Mouse (Mus musculus): Measurements from ENCODE around the gene Gtf3c2. TPM values are rescaled to one million over a fixed set of nuclear protein-coding genes. Genes with fewer than 3 reads are reported as not detected.

Gtf3c2 gene
- polyA plus RNA-seq, 1 experiment from 2014 or later: 109 TPM

- H3K36me3 ChIP-seq (ENCODE audit: control insufficient read depth, insufficient read depth, low read length): no peaks in the 10 kb centered on the region
- no peak for ATAC-seq (replicated peaks; ENCODE audit: low FRiP score)
- DNase-seq (ENCODE audit: low spot score): no peak
- no peaks in the 10 kb centered on the region for H3K9me3 ChIP-seq (ENCODE audit: control insufficient read depth, low read length)
- H3K27me3 ChIP-seq (ENCODE audit: control insufficient read depth, insufficient read depth, low read length): no peaks in the 10 kb centered on the region
- no peak overlapping the region for H3K4me3 ChIP-seq (ENCODE audit: low read depth, low read length)
- WGBS: 32% methylated on average over 10 of the region's 10 CpGs
- no peak overlapping the region for H3K9ac ChIP-seq (ENCODE audit: low read length)
- no peaks in the 10 kb centered on the region for H3K4me1 ChIP-seq (replicated peaks; ENCODE audit: control insufficient read depth, insufficient read depth, low read length)
- no peak overlapping the region for H3K27ac ChIP-seq (ENCODE audit: low read depth, low read length)
- no peak overlapping the region for H3K4me2 ChIP-seq (ENCODE audit: low read depth, low read length, severe bottlenecking)
Observed at GRCm38 (mm10) chr5:31116912-31117311, 63.0 kb downstream of the Gtf3c2 start.

GRCm38 (mm10) chr5:31116354-31116753 lies 63.6 kb downstream of the Gtf3c2 start, which contains the start of gene Trim54:
TSS of gene Trim54 (plus strand) at chr5:31116712.
- Histone ChIP-seq H3K4me1 (replicated peaks; ENCODE audit: control insufficient read depth, insufficient read depth, low read length) (no peaks in the 10 kb centered on the region), H3K9ac (ENCODE audit: low read length) (no peak within 1 kb of the TSS), H3K9me3 (ENCODE audit: control insufficient read depth, low read length) (no peaks in the 10 kb centered on the region), H3K4me2 (ENCODE audit: low read depth, low read length, severe bottlenecking) (no peak within 1 kb of the TSS), H3K27ac (ENCODE audit: low read depth, low read length) (no peak within 1 kb of the TSS), H3K27me3 (ENCODE audit: control insufficient read depth, insufficient read depth, low read length) (no peaks in the 10 kb centered on the region), H3K4me3 (ENCODE audit: low read depth, low read length) (no peak within 1 kb of the TSS), H3K36me3 (ENCODE audit: control insufficient read depth, insufficient read depth, low read length) (no peaks in the 10 kb centered on the region)
- ATAC-seq (replicated peaks; ENCODE audit: low FRiP score) (no peak), DNase-seq (ENCODE audit: low spot score) (no peak)
- WGBS: 50% methylated on average over 3 of the region's 3 CpGs

GRCm38 (mm10) chr5:31110781-31111180 lies 69.2 kb downstream of the Gtf3c2 start:
- WGBS: 47% methylated on average over 7 of the region's 7 CpGs
- DNase-seq (ENCODE audit: low spot score): no peak
- Histone ChIP-seq H3K4me1 (replicated peaks; ENCODE audit: control insufficient read depth, insufficient read depth, low read length) (no peaks in the 10 kb centered on the region), H3K36me3 (ENCODE audit: control insufficient read depth, insufficient read depth, low read length) (no peaks in the 10 kb centered on the region), H3K4me3 (ENCODE audit: low read depth, low read length) (no peak overlapping the region), H3K4me2 (ENCODE audit: low read depth, low read length, severe bottlenecking) (no peak overlapping the region), H3K9ac (ENCODE audit: low read length) (no peak overlapping the region), H3K9me3 (ENCODE audit: control insufficient read depth, low read length) (no peaks in the 10 kb centered on the region), H3K27me3 (ENCODE audit: control insufficient read depth, insufficient read depth, low read length) (no peaks in the 10 kb centered on the region), H3K27ac (ENCODE audit: low read depth, low read length) (no peak overlapping the region)
- no peak for ATAC-seq (replicated peaks; ENCODE audit: low FRiP score)

- Histone ChIP-seq H3K36me3 (ENCODE audit: control insufficient read depth, insufficient read depth, low read length) (no peaks in the 10 kb centered on the region), H3K27me3 (ENCODE audit: control insufficient read depth, insufficient read depth, low read length) (no peaks in the 10 kb centered on the region), H3K9me3 (ENCODE audit: control insufficient read depth, low read length) (no peaks in the 10 kb centered on the region), H3K9ac (ENCODE audit: low read length) (no peak within 1 kb of the TSS), H3K4me3 (ENCODE audit: low read depth, low read length) (no peak within 1 kb of the TSS), H3K4me1 (replicated peaks; ENCODE audit: control insufficient read depth, insufficient read depth, low read length) (no peaks in the 10 kb centered on the region), H3K27ac (ENCODE audit: low read depth, low read length) (no peak within 1 kb of the TSS), H3K4me2 (ENCODE audit: low read depth, low read length, severe bottlenecking) (no peak within 1 kb of the TSS)
- DNase-seq (ENCODE audit: low spot score): no peak
- 91% methylated on average over 18 of the region's 18 CpGs for WGBS
- no peak for ATAC-seq (replicated peaks; ENCODE audit: low FRiP score)
Observed at GRCm38 (mm10) chr5:31108000-31108490, 71.9 kb downstream of the Gtf3c2 start, which contains the start of gene Slc30a3. TSS of gene Slc30a3 (minus strand) at chr5:31108237.

Other genes starting within 250 kb of the Gtf3c2 start
- 6.4 and 6.8 TPM in 2 replicates for gene Cgref1, start 234.6 kb downstream of the Gtf3c2 start, polyA plus RNA-seq (2014; fragmentation: Nextera tagmentation; extraction: Ambion mirVana)
- gene Preb, start 219.8 kb downstream of the Gtf3c2 start, polyA plus RNA-seq (2014; fragmentation: Nextera tagmentation; extraction: Ambion mirVana): 106 and 114 TPM in 2 replicates
- not detected in 2 replicates for gene Tcf23, start 211.5 kb downstream of the Gtf3c2 start, polyA plus RNA-seq (2014; fragmentation: Nextera tagmentation; extraction: Ambion mirVana)
- gene Atraid, start 131.8 kb downstream of the Gtf3c2 start, polyA plus RNA-seq (2014; fragmentation: Nextera tagmentation; extraction: Ambion mirVana): 81.8 and 86.4 TPM in 2 replicates
- 10.8 and 10.9 TPM in 2 replicates for gene Slc5a6, start 131.2 kb downstream of the Gtf3c2 start, polyA plus RNA-seq (2014; fragmentation: Nextera tagmentation; extraction: Ambion mirVana)
- 44.3 and 55.4 TPM in 2 replicates for gene Cad, start 125.4 kb downstream of the Gtf3c2 start, polyA plus RNA-seq (2014; fragmentation: Nextera tagmentation; extraction: Ambion mirVana)
- gene Dnajc5g, start 73.9 kb downstream of the Gtf3c2 start, polyA plus RNA-seq (2014; fragmentation: Nextera tagmentation; extraction: Ambion mirVana): not detected in 2 replicates
- gene Slc30a3, start 71.9 kb downstream of the Gtf3c2 start, polyA plus RNA-seq (2014; fragmentation: Nextera tagmentation; extraction: Ambion mirVana): 0.79 and 1.2 TPM in 2 replicates
- gene Trim54, start 63.4 kb downstream of the Gtf3c2 start, polyA plus RNA-seq (2014; fragmentation: Nextera tagmentation; extraction: Ambion mirVana): not detected in 2 replicates
- gene Ucn, start 41.3 kb downstream of the Gtf3c2 start, polyA plus RNA-seq (2014; fragmentation: Nextera tagmentation; extraction: Ambion mirVana): not detected in 2 replicates
- 56.3 and 57.5 TPM in 2 replicates for gene Mpv17, start 25.9 kb downstream of the Gtf3c2 start, polyA plus RNA-seq (2014; fragmentation: Nextera tagmentation; extraction: Ambion mirVana)
- 2.1 and 2.3 TPM in 2 replicates for gene Gm29609, start 233 bp downstream of the Gtf3c2 start, polyA plus RNA-seq (2014; fragmentation: Nextera tagmentation; extraction: Ambion mirVana)
- gene Snx17, start 13.1 kb upstream of the Gtf3c2 start, polyA plus RNA-seq (2014; fragmentation: Nextera tagmentation; extraction: Ambion mirVana): 142 and 144 TPM in 2 replicates
- gene Eif2b4, start 13.3 kb upstream of the Gtf3c2 start, polyA plus RNA-seq (2014; fragmentation: Nextera tagmentation; extraction: Ambion mirVana): 68.8 and 83.8 TPM in 2 replicates
- 10.0 TPM in 2 replicates for gene Zfp513, start 22.2 kb upstream of the Gtf3c2 start, polyA plus RNA-seq (2014; fragmentation: Nextera tagmentation; extraction: Ambion mirVana)
- gene Ppm1g, start 40.5 kb upstream of the Gtf3c2 start, polyA plus RNA-seq (2014; fragmentation: Nextera tagmentation; extraction: Ambion mirVana): 177 and 193 TPM in 2 replicates
- gene Nrbp1, start 60.7 kb upstream of the Gtf3c2 start, polyA plus RNA-seq (2014; fragmentation: Nextera tagmentation; extraction: Ambion mirVana): 145 and 155 TPM in 2 replicates
- gene Gm9970, start 61.1 kb upstream of the Gtf3c2 start, polyA plus RNA-seq (2014; fragmentation: Nextera tagmentation; extraction: Ambion mirVana): 0.92 TPM in 1 of 2 replicates, not detected in the other
- 5.0 and 5.1 TPM in 2 replicates for gene Krtcap3, start 71.5 kb upstream of the Gtf3c2 start, polyA plus RNA-seq (2014; fragmentation: Nextera tagmentation; extraction: Ambion mirVana)
- 42.6 and 50.4 TPM in 2 replicates for gene Ift172, start 111.0 kb upstream of the Gtf3c2 start, polyA plus RNA-seq (2014; fragmentation: Nextera tagmentation; extraction: Ambion mirVana)
- gene Fndc4, start 115.9 kb upstream of the Gtf3c2 start, polyA plus RNA-seq (2014; fragmentation: Nextera tagmentation; extraction: Ambion mirVana): 58.4 and 62.8 TPM in 2 replicates
- gene Gckr, start 117.3 kb upstream of the Gtf3c2 start, polyA plus RNA-seq (2014; fragmentation: Nextera tagmentation; extraction: Ambion mirVana): 0.13 TPM in 1 of 2 replicates, not detected in the other